Mouse (Mus musculus): ENCODE results near the gene Pkd2l1. TPM values are rescaled to one million over a fixed set of nuclear protein-coding genes. Genes with fewer than 3 reads are reported as not detected.
"Not testable (repeated sequence)": the region's sequence is repeated elsewhere in the genome, so short reads cannot be mapped to it uniquely, and the experiment has no call there.

The Pkd2l1 gene
- polyA plus RNA-seq, 1 experiment from 2014 or later = not detected

DNA sequence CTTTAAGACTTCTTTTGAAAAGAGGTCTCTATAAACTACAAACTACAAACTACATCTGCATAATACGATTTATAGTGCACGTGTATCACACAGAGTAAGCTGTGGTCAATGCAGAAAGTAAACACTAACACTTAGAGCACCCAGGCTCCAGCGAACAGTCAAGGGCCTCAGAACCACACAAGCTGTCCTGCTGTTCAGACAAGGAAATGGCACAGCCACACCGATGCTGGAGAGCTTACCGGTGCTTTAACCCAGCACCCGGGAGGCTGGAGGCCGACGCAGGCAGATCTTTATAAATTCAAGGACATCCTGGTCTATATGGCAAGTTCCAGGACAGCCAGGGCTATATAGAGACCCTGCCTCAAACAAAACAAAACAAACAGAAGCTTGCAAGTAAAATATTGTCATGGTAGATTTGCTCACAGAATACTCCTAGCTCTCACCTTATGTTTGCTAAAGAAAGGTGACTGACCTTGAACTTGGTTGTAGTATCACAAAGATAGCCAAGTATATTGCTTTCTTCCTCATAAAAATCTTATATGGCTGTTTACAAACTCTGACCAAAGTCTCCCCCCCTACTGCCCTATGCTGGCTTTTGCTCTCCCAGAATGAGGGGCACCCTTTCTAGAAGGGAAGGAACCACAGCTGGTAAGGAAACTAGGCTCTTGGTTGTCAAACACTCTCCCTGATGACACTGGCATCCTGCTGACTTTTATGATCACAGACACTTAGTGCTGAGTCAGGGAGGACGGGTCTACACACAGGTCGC lies 64.3 kb downstream of the Pkd2l1 start:
- Histone ChIP-seq H3K4me1 (no peaks in the 10 kb centered on the region), H3K9me3 (no peaks in the 10 kb centered on the region), H3K36me3 (peaks cover 87% of the 10 kb centered on the region), H3K4me2 (no peak overlapping the region), H3K4me3 (no peak overlapping the region), H3K27ac (no peak overlapping the region), H3K27me3 (no peaks in the 10 kb centered on the region), H3K9ac (no peak overlapping the region)
- no peak for ATAC-seq (ENCODE audit: insufficient number of reproducible peaks, insufficient read depth, low FRiP score, low TSS enrichment, low read depth)
- 93% methylated on average over 10 of the region's 10 CpGs for WGBS

DNA sequence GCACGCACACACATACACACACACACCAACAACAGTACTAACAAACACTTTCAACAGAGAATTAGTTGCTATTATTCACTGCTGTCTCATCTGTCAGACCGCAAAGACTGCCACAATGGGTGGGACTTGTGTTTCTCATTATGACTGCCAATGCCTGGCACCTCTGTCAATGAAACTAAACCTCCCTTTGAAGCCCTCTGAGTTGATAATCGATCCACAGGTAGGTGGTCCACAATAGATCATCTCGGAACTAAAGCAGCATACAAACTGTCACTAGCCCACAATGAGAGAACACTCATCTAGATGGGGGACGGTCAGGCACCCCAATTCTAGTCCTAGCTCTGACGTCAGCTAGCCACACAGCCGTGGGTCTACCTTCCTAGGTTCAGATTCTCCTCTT lies 71.1 kb downstream of the Pkd2l1 start:
- no peak overlapping the region for H3K4me2 ChIP-seq
- H3K4me1 ChIP-seq = no peaks in the 10 kb centered on the region
- no peak for ATAC-seq (ENCODE audit: insufficient number of reproducible peaks, insufficient read depth, low FRiP score, low TSS enrichment, low read depth)
- H3K36me3 ChIP-seq = peaks cover 86% of the 10 kb centered on the region
- WGBS = 96% methylated on average over 7 of the region's 7 CpGs
- no peaks in the 10 kb centered on the region for H3K9me3 ChIP-seq
- H3K27ac ChIP-seq = no peak overlapping the region
- H3K4me3 ChIP-seq = no peak overlapping the region
- H3K27me3 ChIP-seq = no peaks in the 10 kb centered on the region
- no peak overlapping the region for H3K9ac ChIP-seq

DNA sequence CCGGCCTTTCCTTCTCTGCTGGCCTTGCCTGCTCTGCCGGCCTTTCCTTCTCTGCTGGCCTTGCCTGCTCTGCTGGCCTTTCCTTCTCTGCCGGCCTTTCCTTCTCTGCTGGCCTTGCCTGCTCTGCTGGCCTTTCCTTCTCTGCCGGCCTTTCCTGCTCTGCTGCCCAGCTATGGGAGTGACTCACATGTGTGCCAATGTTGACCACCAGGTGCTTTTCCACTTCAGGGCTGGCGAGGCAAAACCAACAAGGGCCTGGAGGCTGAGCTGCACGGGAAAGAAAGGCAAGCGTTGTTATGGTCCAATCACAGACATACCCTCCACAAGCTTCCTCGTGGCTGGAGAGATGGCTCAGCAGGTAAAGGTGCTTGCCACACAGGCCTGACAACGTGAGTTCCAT lies 71.6 kb downstream of the Pkd2l1 start:
- not testable (repeated sequence) for H3K27ac ChIP-seq; H3K4me3 ChIP-seq; H3K4me1 ChIP-seq; H3K9me3 ChIP-seq; H3K4me2 ChIP-seq; ATAC-seq (ENCODE audit: insufficient number of reproducible peaks, insufficient read depth, low FRiP score, low TSS enrichment, low read depth); H3K9ac ChIP-seq; H3K27me3 ChIP-seq
- WGBS = 90% methylated on average over 9 of the region's 9 CpGs
- peaks cover 88% of the 10 kb centered on the region for H3K36me3 ChIP-seq

DNA sequence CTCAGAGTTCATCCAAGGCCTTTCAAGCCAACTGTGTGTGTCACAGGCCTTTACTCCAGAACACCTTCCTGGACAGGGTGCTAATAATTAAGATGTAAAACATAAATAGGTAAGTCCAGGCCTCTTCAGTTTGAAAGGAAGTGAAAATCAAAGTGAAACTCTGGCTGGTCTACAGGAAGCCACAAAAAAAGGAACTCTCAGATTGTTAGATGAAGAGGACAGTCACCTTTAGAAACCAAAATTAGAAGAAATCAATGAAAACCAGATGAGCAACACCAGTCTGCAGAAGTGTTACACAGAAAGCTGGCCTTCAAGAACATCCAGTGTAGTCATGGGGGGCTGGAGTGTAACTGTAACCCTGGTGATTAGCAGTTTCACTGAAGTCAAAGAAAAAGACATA lies 74.4 kb downstream of the Pkd2l1 start:
- Histone ChIP-seq H3K27ac (no peak overlapping the region), H3K36me3 (peaks cover 85% of the 10 kb centered on the region), H3K4me1 (no peaks in the 10 kb centered on the region), H3K4me3 (no peak overlapping the region), H3K4me2 (no peak overlapping the region), H3K9me3 (no peaks in the 10 kb centered on the region), H3K9ac (no peak overlapping the region), H3K27me3 (no peaks in the 10 kb centered on the region)
- no peak for ATAC-seq (ENCODE audit: insufficient number of reproducible peaks, insufficient read depth, low FRiP score, low TSS enrichment, low read depth)

DNA sequence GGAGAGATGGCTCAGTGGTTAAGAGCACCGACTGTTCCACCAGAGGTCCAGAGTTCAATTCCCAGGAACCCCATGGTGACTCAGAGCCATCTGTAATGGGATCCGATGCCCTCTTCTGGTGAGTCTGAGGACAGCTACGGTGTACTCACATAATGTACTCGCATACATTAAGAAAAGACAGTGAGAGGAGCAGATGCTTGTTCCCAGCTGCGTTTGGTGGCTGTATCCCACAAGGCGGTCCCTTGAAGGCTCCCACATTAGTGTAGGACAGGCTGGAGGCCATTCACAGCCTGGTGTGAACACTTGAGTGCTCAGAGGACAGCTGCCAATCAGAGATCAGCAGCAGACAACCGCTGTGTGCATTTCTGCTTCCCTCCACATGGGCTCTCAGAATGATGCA lies 80.5 kb downstream of the Pkd2l1 start:
- Histone ChIP-seq H3K4me1 (peaks cover 8% of the 10 kb centered on the region), H3K9me3 (no peaks in the 10 kb centered on the region), H3K27me3 (no peaks in the 10 kb centered on the region), H3K27ac (no peak overlapping the region), H3K36me3 (peaks cover 68% of the 10 kb centered on the region), H3K9ac (no peak overlapping the region), H3K4me3 (no peak overlapping the region), H3K4me2 (no peak overlapping the region)
- no peak for ATAC-seq (ENCODE audit: insufficient number of reproducible peaks, insufficient read depth, low FRiP score, low TSS enrichment, low read depth)
- 65% methylated on average over 7 of the region's 7 CpGs for WGBS

DNA sequence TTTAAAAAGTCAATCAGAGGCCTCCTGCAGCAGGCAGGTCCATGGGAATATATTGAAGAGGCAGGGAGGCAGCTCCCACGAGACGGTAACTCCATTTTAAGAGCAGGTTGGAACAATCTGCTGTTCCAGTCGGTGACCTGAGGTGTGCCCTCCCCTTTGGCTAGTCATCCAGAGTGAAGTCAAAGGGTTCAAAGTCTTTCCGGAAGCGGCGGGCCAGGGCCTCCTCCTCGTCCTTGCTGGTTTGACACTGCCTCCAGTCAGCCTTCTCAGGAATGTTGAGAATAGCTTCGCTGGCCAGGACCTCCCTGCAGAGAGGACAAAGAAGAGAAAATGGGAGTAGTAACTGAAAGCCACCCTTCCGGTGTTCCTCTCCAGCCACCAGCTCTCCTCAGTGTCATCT lies 81.9 kb downstream of the Pkd2l1 start:
- no peak for ATAC-seq (ENCODE audit: insufficient number of reproducible peaks, insufficient read depth, low FRiP score, low TSS enrichment, low read depth)
- no peak overlapping the region for H3K4me3 ChIP-seq
- H3K36me3 ChIP-seq = peaks cover 57% of the 10 kb centered on the region

DNA sequence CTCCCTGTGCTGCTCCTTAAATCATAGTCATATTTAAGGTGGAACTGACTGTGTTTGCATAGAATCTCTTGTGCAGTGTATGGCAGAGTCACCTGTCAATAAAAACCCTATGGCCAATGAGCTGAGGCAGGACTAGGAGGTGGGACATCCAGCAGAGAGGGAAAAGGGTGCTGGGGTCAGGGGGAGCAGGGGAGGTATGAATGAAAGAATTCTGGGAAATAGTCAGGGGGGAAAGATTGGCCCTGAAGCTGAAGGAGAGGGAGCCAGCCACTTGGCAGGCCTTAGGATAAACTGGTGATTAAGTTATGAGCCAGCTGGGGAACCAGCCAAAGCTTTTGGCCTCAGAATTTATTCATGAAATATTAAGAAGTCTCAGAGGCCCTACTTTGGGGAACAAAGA lies 83.2 kb downstream of the Pkd2l1 start:
- H3K36me3 ChIP-seq = peaks cover 45% of the 10 kb centered on the region
- H3K4me2 ChIP-seq = no peak overlapping the region
- H3K27me3 ChIP-seq = no peaks in the 10 kb centered on the region
- peaks cover 21% of the 10 kb centered on the region for H3K4me1 ChIP-seq
- no peak overlapping the region for H3K9ac ChIP-seq
- no peaks in the 10 kb centered on the region for H3K9me3 ChIP-seq
- no peak overlapping the region for H3K27ac ChIP-seq
- ATAC-seq (ENCODE audit: insufficient number of reproducible peaks, insufficient read depth, low FRiP score, low TSS enrichment, low read depth) = no peak
- H3K4me3 ChIP-seq = no peak overlapping the region

More for the DNA sequence above, 81.9 kb downstream of the Pkd2l1 start:
- no peak overlapping the region for H3K4me2 ChIP-seq
- no peak overlapping the region for H3K27ac ChIP-seq
- 88% methylated on average over 9 of the region's 9 CpGs for WGBS
- no peaks in the 10 kb centered on the region for H3K27me3 ChIP-seq
- no peaks in the 10 kb centered on the region for H3K9me3 ChIP-seq
- H3K9ac ChIP-seq = no peak overlapping the region
- H3K4me1 ChIP-seq = peaks cover 19% of the 10 kb centered on the region

DNA sequence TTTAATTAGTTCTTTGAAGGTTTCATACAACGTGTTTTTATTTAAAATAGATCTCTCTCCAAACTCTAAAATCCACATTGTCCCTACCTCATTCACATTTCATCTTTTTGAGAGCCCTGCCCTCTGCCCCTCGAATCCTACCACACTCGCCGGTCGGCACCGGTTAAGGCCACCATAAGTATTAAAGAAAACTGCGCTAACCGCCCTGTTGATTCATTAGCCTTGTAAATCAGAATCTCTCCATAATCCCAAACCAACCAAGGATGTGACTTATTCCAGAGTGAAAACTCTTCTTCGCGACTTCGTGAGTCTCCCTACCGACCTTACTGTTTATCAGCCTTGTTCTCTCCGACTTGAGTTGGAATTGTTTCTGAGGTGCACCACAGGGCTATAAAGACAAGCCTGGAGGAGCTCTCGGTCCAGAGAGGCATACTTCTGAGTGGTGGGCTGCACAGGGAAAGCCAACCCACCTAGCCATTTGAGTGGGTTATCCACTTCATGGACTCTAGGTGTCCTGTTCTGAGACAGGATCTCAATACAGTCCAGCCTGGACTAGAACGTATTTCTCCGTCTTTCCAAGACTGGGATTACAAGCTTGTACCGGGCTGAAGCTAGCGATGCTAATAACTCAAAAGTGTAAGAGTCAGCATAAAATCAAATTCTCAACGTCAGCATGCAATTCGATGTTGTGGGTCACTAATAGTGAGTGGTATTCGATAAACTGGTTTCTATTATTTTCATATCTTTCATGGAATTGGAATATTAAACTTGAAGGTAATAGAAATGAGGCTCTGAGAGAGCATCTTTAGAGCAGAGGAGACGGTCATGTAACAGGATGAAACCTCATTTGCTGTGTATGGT lies 84.4 kb downstream of the Pkd2l1 start:
- H3K27ac ChIP-seq = 0 out of 2 replicates have a peak overlapping the region, but pooled peaks have one; percentile 17
- peak overlapping the region; percentile 91 for H3K4me2 ChIP-seq
- peaks cover 21% of the 10 kb centered on the region for H3K4me1 ChIP-seq
- no peaks in the 10 kb centered on the region for H3K27me3 ChIP-seq
- peaks cover 36% of the 10 kb centered on the region for H3K36me3 ChIP-seq
- ATAC-seq (ENCODE audit: insufficient number of reproducible peaks, insufficient read depth, low FRiP score, low TSS enrichment, low read depth) = no peak
- 28% methylated on average over 22 of the region's 22 CpGs for WGBS
- H3K9ac ChIP-seq = peak overlapping the region; percentile 95
- no peaks in the 10 kb centered on the region for H3K9me3 ChIP-seq
- peak overlapping the region; percentile 82 for H3K4me3 ChIP-seq

DNA sequence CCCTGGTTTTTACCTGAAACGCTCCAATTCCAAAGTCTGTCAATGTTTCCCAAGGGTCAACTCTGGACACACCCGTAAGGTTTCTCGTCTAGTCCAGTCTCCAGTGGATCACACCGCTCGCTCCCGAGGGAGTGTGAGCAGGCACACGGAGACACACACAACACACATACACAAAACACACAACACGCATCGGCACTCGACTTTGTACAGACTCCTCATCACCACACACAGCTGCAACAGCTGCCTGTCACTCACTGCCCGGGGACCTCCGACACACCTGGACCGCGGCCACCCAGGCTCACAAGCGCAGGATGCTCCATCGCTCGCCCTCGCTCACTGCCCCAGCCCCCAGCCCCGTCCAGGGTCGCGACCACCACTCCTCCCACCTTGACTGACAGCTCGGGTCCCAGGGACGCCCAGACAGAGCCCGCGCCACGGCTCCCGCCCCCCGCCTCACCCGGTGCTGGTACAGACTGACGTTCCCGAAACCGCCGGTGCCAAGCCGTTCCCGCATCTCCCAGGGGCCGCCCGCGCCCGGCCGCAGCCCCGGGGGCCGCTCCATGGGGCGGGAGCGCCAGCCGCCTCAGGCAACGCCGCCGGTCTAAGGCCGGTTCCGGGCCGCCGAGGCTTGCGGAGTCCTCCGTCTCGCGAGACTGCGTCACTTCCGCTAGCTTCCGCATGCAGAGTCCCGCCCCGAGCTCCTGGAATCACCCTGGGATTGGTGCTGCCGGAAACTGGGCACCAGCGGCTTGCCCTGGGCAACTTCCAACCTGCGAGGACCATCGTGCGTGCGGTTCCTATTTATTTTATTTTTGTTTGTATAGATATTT lies 85.2 kb downstream of the Pkd2l1 start, which contains the start of gene Chuk:
Gene Chuk, minus strand, starts transcription at position 650 of the 830 bp plus-strand sequence.
- Histone ChIP-seq H3K27ac (peak within 1 kb of the TSS; percentile 55; the same call in 1 of the 2 replicates), H3K36me3 (peaks cover 32% of the 10 kb centered on the region), H3K4me3 (peak within 1 kb of the TSS; percentile 82), H3K9ac (peak within 1 kb of the TSS; percentile 95), H3K27me3 (no peaks in the 10 kb centered on the region), H3K4me1 (peaks cover 21% of the 10 kb centered on the region), H3K9me3 (no peaks in the 10 kb centered on the region), H3K4me2 (peak within 1 kb of the TSS; percentile 91)
- ATAC-seq (ENCODE audit: insufficient number of reproducible peaks, insufficient read depth, low FRiP score, low TSS enrichment, low read depth) = peak; percentile 98
- under 1% methylated on average over 67 of the region's 67 CpGs for WGBS

DNA sequence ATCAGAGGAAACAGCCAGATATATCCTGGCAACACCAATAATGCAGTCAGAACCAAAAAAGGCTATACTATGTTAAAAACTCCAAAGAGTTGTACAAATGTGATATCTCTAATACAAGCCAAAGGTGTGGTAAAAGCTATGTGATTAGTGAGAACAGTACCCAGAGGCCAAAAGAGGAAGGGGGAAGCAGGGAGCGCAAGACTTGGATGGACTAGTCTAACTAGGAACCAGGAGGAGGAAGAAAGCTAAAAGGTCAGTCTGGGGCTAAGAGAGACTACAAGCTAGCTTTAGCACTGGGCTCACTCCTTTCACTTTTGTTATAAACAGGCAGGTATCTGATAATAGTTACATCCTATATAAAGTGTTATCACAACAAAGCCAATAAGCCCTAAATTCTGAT lies 87.8 kb downstream of the Pkd2l1 start:
- no peaks in the 10 kb centered on the region for H3K27me3 ChIP-seq
- H3K9ac ChIP-seq = no peak overlapping the region
- WGBS = 90% methylated on average over 1 of the region's 1 CpGs
- no peak overlapping the region for H3K4me2 ChIP-seq
- no peaks in the 10 kb centered on the region for H3K9me3 ChIP-seq
- H3K36me3 ChIP-seq = peaks cover 18% of the 10 kb centered on the region
- no peak for ATAC-seq (ENCODE audit: insufficient number of reproducible peaks, insufficient read depth, low FRiP score, low TSS enrichment, low read depth)
- H3K4me3 ChIP-seq = no peak overlapping the region
- H3K27ac ChIP-seq = no peak overlapping the region
- H3K4me1 ChIP-seq = peaks cover 21% of the 10 kb centered on the region

DNA sequence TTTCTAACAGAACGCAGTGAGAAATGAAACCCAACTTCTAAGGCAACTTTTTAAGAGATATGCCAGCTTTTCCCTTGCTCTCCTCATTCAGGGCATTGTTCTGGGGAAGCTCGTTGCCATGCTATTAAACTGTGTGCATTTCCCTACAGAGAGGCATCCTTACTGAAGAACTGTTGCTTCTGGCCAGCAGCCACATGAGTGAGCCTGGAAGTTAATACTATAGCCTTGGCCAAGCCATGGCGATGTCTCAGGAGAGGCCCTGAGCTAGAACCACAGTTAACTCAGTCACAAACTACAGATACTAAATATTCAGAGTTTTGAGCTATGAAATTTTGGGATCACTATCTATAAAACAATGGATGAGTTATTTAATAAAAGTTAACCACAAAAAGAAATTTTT lies 89.2 kb downstream of the Pkd2l1 start:
- H3K36me3 ChIP-seq = peaks cover 25% of the 10 kb centered on the region
- 91% methylated on average over 3 of the region's 3 CpGs for WGBS
- H3K27me3 ChIP-seq = no peaks in the 10 kb centered on the region
- no peak overlapping the region for H3K27ac ChIP-seq
- H3K4me3 ChIP-seq = no peak overlapping the region
- no peak for ATAC-seq (ENCODE audit: insufficient number of reproducible peaks, insufficient read depth, low FRiP score, low TSS enrichment, low read depth)
- H3K9ac ChIP-seq = no peak overlapping the region
- no peak overlapping the region for H3K4me2 ChIP-seq
- no peaks in the 10 kb centered on the region for H3K9me3 ChIP-seq
- peaks cover 17% of the 10 kb centered on the region for H3K4me1 ChIP-seq

Measured in embryonic facial prominence, embryonic 13.5 days (tissue).